Mouse (Mus musculus) spleen, adult 2 months (tissue): Measurements from ENCODE around the gene Wdr83. TPM values are rescaled to one million over a fixed set of nuclear protein-coding genes. Genes with fewer than 3 reads are reported as not detected.
"Not testable (repeated sequence)": the region's sequence is repeated elsewhere in the genome, so short reads cannot be mapped to it uniquely, and the experiment has no call there.

ENCODE experiments used
- DNase-seq, 2 experiments: peaks; one replicate each; pipeline versions ENCODE4 v3.0.0 to v3.0.0-alpha.2; 2012 to 2021; ENCODE audit warnings: low spot score in 2 of 2, low read depth in 1 of 2
- H3K27ac ChIP-seq: fragments of 200-500 bp; 2 replicates; pipeline ENCODE4 v1.5.1; 2012; ENCODE audit warnings: low read length, inconsistent platforms; ENCODE audit not compliant: insufficient read depth
- H3K27me3 ChIP-seq: fragments of 200-500 bp; 2 replicates; pipeline ENCODE4 v1.6.1; 2012; ENCODE audit warnings: mild to moderate bottlenecking, moderate library complexity, low read length, inconsistent platforms; ENCODE audit not compliant: control insufficient read depth, insufficient read depth
- H3K36me3 ChIP-seq: fragments of 200-500 bp; 2 replicates; pipeline ENCODE4 v1.6.1; 2012; ENCODE audit warnings: mild to moderate bottlenecking, low read length, inconsistent platforms; ENCODE audit not compliant: control insufficient read depth, insufficient read depth
- H3K4me1 ChIP-seq: fragments of 200-500 bp; 2 replicates; pipeline ENCODE4 v1.6.1; 2011; ENCODE audit warnings: inconsistent platforms; ENCODE audit not compliant: control insufficient read depth, insufficient read depth, insufficient read length
- H3K4me3 ChIP-seq: fragments of 200-500 bp; 2 replicates; pipeline ENCODE4 v1.5.1; 2011; ENCODE audit warnings: mild to moderate bottlenecking, inconsistent platforms; ENCODE audit not compliant: insufficient read depth, insufficient read length; ENCODE audit errors: extremely low read depth
- CTCF ChIP-seq: fragments of 200-500 bp; IDR thresholded peaks from 2 replicates; pipeline ENCODE4 v1.5.1; 2011; ENCODE audit warnings: mild to moderate bottlenecking, inconsistent platforms; ENCODE audit not compliant: insufficient read depth, insufficient read length, insufficient replicate concordance; ENCODE audit errors: extremely low read depth
- POLR2A ChIP-seq: fragments of 200-500 bp; IDR thresholded peaks from 2 replicates; pipeline ENCODE4 v1.6.1; 2011; ENCODE audit warnings: low read depth, low read length, inconsistent platforms
- WGBS: fragments of 180-500 bp; shearing (Covaris S2); methylation state at CpG from one replicate; pipeline ENCODE4 v1.1.7; 2018; 5-methylcytosine and 5-hydroxymethylcytosine counted together
- polyA plus RNA-seq: library from polyadenylated mRNA; depleted of rRNA; stranded (reverse); fragments of >200 nt; gene quantifications from 2 replicates; pipeline ENCODE4 v1.2.3, GENCODE M21; 2012; rRNA removed

The Wdr83 gene
- polyA plus RNA-seq = 20.6 and 26.3 TPM in 2 replicates

- peak; percentile 61 to 71 for DNase-seq
- under 1% methylated on average over 9 of the region's 9 CpGs for WGBS
- peaks cover 25% of the 10 kb centered on the region; the same call in 1 of the 2 replicates for H3K4me1 ChIP-seq
- H3K36me3 ChIP-seq = peaks cover 7% of the 10 kb centered on the region; the same call in 1 of the 2 replicates
- peak within 1 kb of the TSS; percentile 85 for H3K27ac ChIP-seq
- no peak for TF ChIP-seq POLR2A
- no peak for TF ChIP-seq CTCF
- H3K4me3 ChIP-seq = peak within 1 kb of the TSS; percentile 80
- no peaks in the 10 kb centered on the region for H3K27me3 ChIP-seq
Observed at GRCm38 (mm10) chr8:85081216-85081555, at the start of gene Wdr83. Gene Wdr83 (minus strand): TSS chr8:85081306.

GRCm38 (mm10) chr8:85123691-85124090 is 42.6 kb upstream of the Wdr83 start:
- Histone ChIP-seq H3K4me1 (no peaks in the 10 kb centered on the region), H3K27me3 (no peaks in the 10 kb centered on the region), H3K4me3 (no peak overlapping the region), H3K36me3 (no peaks in the 10 kb centered on the region), H3K27ac (no peak overlapping the region)
- no peak for TF ChIP-seq CTCF
- no peak for TF ChIP-seq POLR2A
- 91% methylated on average over 8 of the region's 8 CpGs for WGBS
- no peak for DNase-seq

GRCm38 (mm10) chr8:85122995-85123394 is 41.9 kb upstream of the Wdr83 start, which contains the start of gene Zfp791:
Gene Zfp791 (minus strand): TSS chr8:85123095.
- Histone ChIP-seq H3K4me3 (no peak within 1 kb of the TSS), H3K27me3 (no peaks in the 10 kb centered on the region), H3K27ac (no peak within 1 kb of the TSS), H3K4me1 (no peaks in the 10 kb centered on the region), H3K36me3 (no peaks in the 10 kb centered on the region)
- WGBS = 84% methylated on average over 3 of the region's 3 CpGs
- no peak for DNase-seq
- TF ChIP-seq POLR2A (no peak), CTCF (no peak)

GRCm38 (mm10) chr8:85120251-85120650 is 39.1 kb upstream of the Wdr83 start:
- not testable (repeated sequence) for H3K4me1 ChIP-seq, H3K36me3 ChIP-seq, DNase-seq, H3K4me3 ChIP-seq, H3K27me3 ChIP-seq, H3K27ac ChIP-seq
- 87% methylated on average over 5 of the region's 5 CpGs for WGBS

GRCm38 (mm10) chr8:85119052-85119981 is 38.2 kb upstream of the Wdr83 start:
- DNase-seq = peak in 1 of 2 experiments; percentile 48
- no peak overlapping the region for H3K27ac ChIP-seq
- no peaks in the 10 kb centered on the region for H3K27me3 ChIP-seq
- H3K4me1 ChIP-seq = no peaks in the 10 kb centered on the region
- no peak for TF ChIP-seq POLR2A
- TF ChIP-seq CTCF = no peak
- WGBS = 14% methylated on average over 37 of the region's 37 CpGs
- H3K4me3 ChIP-seq = peak overlapping the region; percentile 52; the same call in 1 of the 2 replicates
- H3K36me3 ChIP-seq = no peaks in the 10 kb centered on the region

- Histone ChIP-seq H3K4me1 (no peaks in the 10 kb centered on the region), H3K4me3 (no peak overlapping the region), H3K36me3 (no peaks in the 10 kb centered on the region), H3K27ac (no peak overlapping the region), H3K27me3 (no peaks in the 10 kb centered on the region)
- WGBS = 90% methylated on average over 7 of the region's 7 CpGs
- no peak for DNase-seq
- TF ChIP-seq POLR2A (no peak), CTCF (no peak)
Observed at GRCm38 (mm10) chr8:85116984-85117383, 35.9 kb upstream of the Wdr83 start.

- TF ChIP-seq POLR2A (no peak), CTCF (no peak)
- Histone ChIP-seq H3K4me1 (no peaks in the 10 kb centered on the region), H3K4me3 (no peak overlapping the region), H3K36me3 (no peaks in the 10 kb centered on the region), H3K27me3 (no peaks in the 10 kb centered on the region), H3K27ac (no peak overlapping the region)
- no peak for DNase-seq
- WGBS = 65% methylated on average over 4 of the region's 4 CpGs
Observed at GRCm38 (mm10) chr8:85115501-85115900, 34.4 kb upstream of the Wdr83 start.
